Mouse (Mus musculus) G1E (cell line): ENCODE measurements around the gene Gm10799.

Experiments
- CTCF ChIP-seq: IDR thresholded peaks from 2 replicates; pipeline ENCODE4 v1.5.1; 2012; ENCODE audit warnings: low read depth, low read length, inconsistent platforms, mixed read lengths
- GATA1 ChIP-seq: IDR thresholded peaks from 2 replicates; pipeline ENCODE4 v1.6.1; 2012; ENCODE audit warnings: borderline replicate concordance, low read length, inconsistent platforms, mixed read lengths

DNA sequence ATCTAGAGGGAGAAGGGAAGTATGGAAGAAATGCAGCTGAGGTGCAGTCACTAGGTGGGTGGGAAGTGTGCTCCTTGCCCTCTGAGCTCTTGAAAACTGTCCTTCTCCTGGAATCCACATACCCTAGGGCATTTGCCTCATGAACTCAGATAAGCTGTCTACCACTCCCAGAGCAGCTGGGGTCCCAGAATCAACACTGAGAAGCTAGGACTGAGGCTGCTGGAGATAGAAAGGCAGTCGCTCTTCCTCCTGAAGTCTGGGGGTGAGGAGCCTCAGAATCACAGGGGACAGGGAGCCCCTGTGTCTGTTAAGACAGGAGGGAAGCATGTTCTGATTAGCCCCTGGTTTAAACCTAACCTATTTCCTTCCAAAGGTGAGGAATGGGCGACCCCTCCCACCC, 41.2 kb upstream of the Gm10799 start:
- TF ChIP-seq CTCF (no peak), GATA1 (no peak)
